Mouse (Mus musculus): ENCODE results near the gene Col16a1. TPM values are rescaled to one million over a fixed set of nuclear protein-coding genes. Genes with fewer than 3 reads are reported as not detected.

Col16a1 gene
- polyA plus RNA-seq, 1 experiment from 2014 or later: 59.5 TPM

GRCm38 (mm10) chr4:130010723-130011122, 36.9 kb upstream of the Col16a1 start:
- no peaks in the 10 kb centered on the region for H3K9me3 ChIP-seq (ENCODE audit: low read depth, low read length)
- TF ChIP-seq CTCF (IDR thresholded peaks at IDR 0.05; ENCODE audit: low read depth): no peak
- no peak for ATAC-seq (ENCODE audit: insufficient read depth)
- DNase-seq: no peak
- peaks cover 22% of the 10 kb centered on the region for H3K27me3 ChIP-seq (ENCODE audit: insufficient read depth, low read length)
- H3K27ac ChIP-seq (ENCODE audit: low read depth): no peak overlapping the region
- peaks cover 4% of the 10 kb centered on the region; the same call in 1 of the 2 replicates for H3K4me1 ChIP-seq (ENCODE audit: insufficient read depth)
- H3K4me2 ChIP-seq: no peak overlapping the region
- H3K9ac ChIP-seq: no peak overlapping the region
- H3K36me3 ChIP-seq (ENCODE audit: insufficient read depth): 0 out of 2 replicates have a peak, but pooled peaks cover 8% of the 10 kb centered on the region
- no peak overlapping the region for H3K4me3 ChIP-seq (ENCODE audit: low read depth, low read length)
- 86% methylated on average over 4 of the region's 4 CpGs for WGBS

- no peak overlapping the region for H3K4me2 ChIP-seq
- TF ChIP-seq CTCF (IDR thresholded peaks at IDR 0.05; ENCODE audit: low read depth): no peak
- no peak overlapping the region for H3K27ac ChIP-seq (ENCODE audit: low read depth)
- no peak overlapping the region for H3K4me3 ChIP-seq (ENCODE audit: low read depth, low read length)
- no peak overlapping the region for H3K9ac ChIP-seq
- 75% methylated on average over 6 of the region's 6 CpGs for WGBS
- 0 out of 2 replicates have a peak, but pooled peaks cover 8% of the 10 kb centered on the region for H3K36me3 ChIP-seq (ENCODE audit: insufficient read depth)
- H3K27me3 ChIP-seq (ENCODE audit: insufficient read depth, low read length): peaks cover 15% of the 10 kb centered on the region
- DNase-seq (no peak), ATAC-seq (ENCODE audit: insufficient read depth) (no peak)
- H3K9me3 ChIP-seq (ENCODE audit: low read depth, low read length): no peaks in the 10 kb centered on the region
- H3K4me1 ChIP-seq (ENCODE audit: insufficient read depth): no peaks in the 10 kb centered on the region
Measured at GRCm38 (mm10) chr4:130012234-130012633, 35.4 kb upstream of the Col16a1 start.

GRCm38 (mm10) chr4:130013111-130013510, 34.5 kb upstream of the Col16a1 start:
- TF ChIP-seq CTCF (IDR thresholded peaks at IDR 0.05; ENCODE audit: low read depth): no peak
- DNase-seq: no peak
- H3K27ac ChIP-seq (ENCODE audit: low read depth): no peak overlapping the region
- no peak overlapping the region for H3K9ac ChIP-seq
- no peak for ATAC-seq (ENCODE audit: insufficient read depth)
- peaks cover 7% of the 10 kb centered on the region; the same call in 1 of the 2 replicates for H3K27me3 ChIP-seq (ENCODE audit: insufficient read depth, low read length)
- H3K4me1 ChIP-seq (ENCODE audit: insufficient read depth): no peaks in the 10 kb centered on the region
- H3K4me3 ChIP-seq (ENCODE audit: low read depth, low read length): no peak overlapping the region
- H3K36me3 ChIP-seq (ENCODE audit: insufficient read depth): 0 out of 2 replicates have a peak, but pooled peaks cover 8% of the 10 kb centered on the region
- no peak overlapping the region for H3K4me2 ChIP-seq
- no peaks in the 10 kb centered on the region for H3K9me3 ChIP-seq (ENCODE audit: low read depth, low read length)
- WGBS: 66% methylated on average over 10 of the region's 10 CpGs

- no peaks in the 10 kb centered on the region for H3K9me3 ChIP-seq (ENCODE audit: low read depth, low read length)
- no peaks in the 10 kb centered on the region for H3K27me3 ChIP-seq (ENCODE audit: insufficient read depth, low read length)
- 61% methylated on average over 4 of the region's 4 CpGs for WGBS
- 0 out of 2 replicates have a peak, but pooled peaks cover 5% of the 10 kb centered on the region for H3K36me3 ChIP-seq (ENCODE audit: insufficient read depth)
- no peak overlapping the region for H3K4me3 ChIP-seq (ENCODE audit: low read depth, low read length)
- no peak for DNase-seq
- no peaks in the 10 kb centered on the region for H3K4me1 ChIP-seq (ENCODE audit: insufficient read depth)
- no peak overlapping the region for H3K4me2 ChIP-seq
- no peak for ATAC-seq (ENCODE audit: insufficient read depth)
- H3K27ac ChIP-seq (ENCODE audit: low read depth): no peak overlapping the region
- no peak overlapping the region for H3K9ac ChIP-seq
- TF ChIP-seq CTCF (IDR thresholded peaks at IDR 0.05; ENCODE audit: low read depth): no peak
Measured at GRCm38 (mm10) chr4:130016010-130016409, 31.6 kb upstream of the Col16a1 start.

GRCm38 (mm10) chr4:130017036-130017674, 30.5 kb upstream of the Col16a1 start:
- 61% methylated on average over 18 of the region's 18 CpGs for WGBS

GRCm38 (mm10) chr4:130022952-130023351, 24.7 kb upstream of the Col16a1 start:
- TF ChIP-seq CTCF (IDR thresholded peaks at IDR 0.05; ENCODE audit: low read depth): no peak
- no peak overlapping the region for H3K27ac ChIP-seq (ENCODE audit: low read depth)
- H3K4me1 ChIP-seq (ENCODE audit: insufficient read depth): no peaks in the 10 kb centered on the region
- no peak overlapping the region for H3K4me3 ChIP-seq (ENCODE audit: low read depth, low read length)
- no peaks in the 10 kb centered on the region for H3K27me3 ChIP-seq (ENCODE audit: insufficient read depth, low read length)
- no peak overlapping the region for H3K9ac ChIP-seq
- no peaks in the 10 kb centered on the region for H3K36me3 ChIP-seq (ENCODE audit: insufficient read depth)
- no peak for ATAC-seq (ENCODE audit: insufficient read depth)
- no peaks in the 10 kb centered on the region for H3K9me3 ChIP-seq (ENCODE audit: low read depth, low read length)
- no peak for DNase-seq
- no peak overlapping the region for H3K4me2 ChIP-seq
- WGBS: 78% methylated on average over 8 of the region's 8 CpGs

More at GRCm38 (mm10) chr4:130017036-130017674, 30.5 kb upstream of the Col16a1 start:
- no peak for TF ChIP-seq CTCF (IDR thresholded peaks at IDR 0.05; ENCODE audit: low read depth)
- no peaks in the 10 kb centered on the region for H3K27me3 ChIP-seq (ENCODE audit: insufficient read depth, low read length)
- no peak overlapping the region for H3K9ac ChIP-seq
- H3K27ac ChIP-seq (ENCODE audit: low read depth): no peak overlapping the region
- DNase-seq (no peak), ATAC-seq (ENCODE audit: insufficient read depth) (no peak)
- no peak overlapping the region for H3K4me3 ChIP-seq (ENCODE audit: low read depth, low read length)
- H3K4me2 ChIP-seq: no peak overlapping the region
- no peaks in the 10 kb centered on the region for H3K36me3 ChIP-seq (ENCODE audit: insufficient read depth)
- H3K9me3 ChIP-seq (ENCODE audit: low read depth, low read length): no peaks in the 10 kb centered on the region
- no peaks in the 10 kb centered on the region for H3K4me1 ChIP-seq (ENCODE audit: insufficient read depth)

GRCm38 (mm10) chr4:130023511-130024231, 24.0 kb upstream of the Col16a1 start:
- Histone ChIP-seq H3K9ac (no peak overlapping the region), H3K9me3 (ENCODE audit: low read depth, low read length) (no peaks in the 10 kb centered on the region), H3K27ac (ENCODE audit: low read depth) (no peak overlapping the region), H3K36me3 (ENCODE audit: insufficient read depth) (no peaks in the 10 kb centered on the region), H3K4me1 (ENCODE audit: insufficient read depth) (no peaks in the 10 kb centered on the region), H3K4me3 (ENCODE audit: low read depth, low read length) (no peak overlapping the region), H3K27me3 (ENCODE audit: insufficient read depth, low read length) (no peaks in the 10 kb centered on the region), H3K4me2 (no peak overlapping the region)
- DNase-seq: no peak
- 59% methylated on average over 10 of the region's 10 CpGs for WGBS
- no peak for TF ChIP-seq CTCF (IDR thresholded peaks at IDR 0.05; ENCODE audit: low read depth)
- ATAC-seq (ENCODE audit: insufficient read depth): no peak
